In genomic region chr4:124701052-124701845, GRCm38 (mm10) we compare ENCODE assay signal across 8 mouse cellular contexts. TPM values are rescaled to one million over a fixed set of nuclear protein-coding genes. Genes with fewer than 3 reads are reported as not detected.
DNase-seq lines count a peak whose midpoint lies in the region; ATAC-seq lines count a peak whose summit lies in the region.

No protein-coding gene starts in this region.

- H3K4me2 ChIP-seq in heart, embryonic 14.5 days (ENCODE audit: low read length) = peak overlapping the region; percentile 84
- peak overlapping the region; percentile 100 for H3K4me2 ChIP-seq in liver, embryonic 12.5 days

- peaks cover 33 to 50% of the 10 kb centered on the region in 2 experiments for H3K4me1 ChIP-seq in heart, embryonic 14.5 days (ENCODE audit: control insufficient read depth in 2 of 2, insufficient read depth in 2 of 2, low read length in 2 of 2)
- H3K4me1 ChIP-seq in liver, embryonic 12.5 days = peaks cover 78% of the 10 kb centered on the region

- H3K4me3 ChIP-seq in heart, embryonic 14.5 days (ENCODE audit: control insufficient read depth in 1 of 2, insufficient read depth in 1 of 2, low read depth in 1 of 2, low read length in 2 of 2) = peak overlapping the region; percentile 70 to 76
- H3K4me3 ChIP-seq in liver, embryonic 12.5 days = peak overlapping the region; percentile 81

- no peaks in the 10 kb centered on the region for H3K9me3 ChIP-seq in heart, embryonic 14.5 days (ENCODE audit: control insufficient read depth, low read length)
- H3K9me3 ChIP-seq in liver, embryonic 12.5 days (replicated peaks) = no peaks in the 10 kb centered on the region

- under 1% methylated on average over 22 of the region's 22 CpGs for WGBS in heart, embryonic 14.5 days
- 5% methylated on average over 22 of the region's 22 CpGs for WGBS in liver, embryonic 12.5 days (ENCODE audit: insufficient replicate concordance)

- peaks cover 9% of the 10 kb centered on the region; the same call in 1 of the 2 replicates for H3K36me3 ChIP-seq in heart, embryonic 14.5 days (ENCODE audit: control insufficient read depth, insufficient read depth, low read length)
- peaks cover 9% of the 10 kb centered on the region for H3K36me3 ChIP-seq in liver, embryonic 12.5 days

- peak overlapping the region; percentile 90 for H3K9ac ChIP-seq in heart, embryonic 14.5 days (ENCODE audit: low read length)
- H3K9ac ChIP-seq in liver, embryonic 12.5 days = peak overlapping the region; percentile 91

- peak overlapping the region; percentile 50 to 74 for H3K27ac ChIP-seq in heart, embryonic 14.5 days (replicated peaks in 1 of 2; ENCODE audit: control insufficient read depth in 1 of 2, insufficient read depth in 1 of 2, low read depth in 2 of 2, low read length in 2 of 2)
- H3K27ac ChIP-seq in liver, embryonic 12.5 days = peak overlapping the region; percentile 82

- H3K27me3 ChIP-seq in heart, embryonic 14.5 days (ENCODE audit: control insufficient read depth, insufficient read depth, low read length) = no peaks in the 10 kb centered on the region
- peaks cover 6% of the 10 kb centered on the region for H3K27me3 ChIP-seq in liver, embryonic 12.5 days (replicated peaks)

- ATAC-seq in heart, embryonic 14.5 days (ENCODE audit: insufficient number of reproducible peaks, insufficient read depth, low FRiP score, low read depth) = 0 out of 2 replicates have a peak, but pooled peaks have one; percentile 23
- peak; percentile 0; the same call in 1 of the 2 replicates for ATAC-seq in liver, embryonic 12.5 days
- peak; percentile 11; the same call in 1 of the 2 replicates for ATAC-seq in neutrophil, adult 5-6 weeks (ENCODE audit: extremely low read depth, insufficient number of reproducible peaks, low FRiP score, poor library complexity, severe bottlenecking)

- DNase-seq in spleen, postnatal 36 days (ENCODE audit: low spot score in 2 of 2) = peak; percentile 51
- DNase-seq in spleen, adult 12 weeks (ENCODE audit: low spot score) = no peak
- peak; percentile 48 for DNase-seq in embryo, embryonic 9.5 days (ENCODE audit: extremely low spot score)
- DNase-seq in urinary bladder, postnatal 14 days (ENCODE audit: low spot score) = no peak
- DNase-seq in urinary bladder, postnatal 10 days (ENCODE audit: low spot score) = no peak

RNA-seq across cellular contexts. Expression of gene Fhl3, which starts 0.7 kb away (rescaled TPM):
- polyA plus RNA-seq in heart, embryonic 14.5 days (2014; fragmentation: Nextera tagmentation; extraction: Ambion mirVana) = 6.8 and 7.0 TPM in 2 replicates
- 3.5 and 3.7 TPM in 2 replicates for polyA plus RNA-seq in liver, embryonic 12.5 days (2016; fragmentation: Nextera tagmentation; extraction: Ambion mirVana)
- 9.7 and 12.0 TPM in 2 replicates for total RNA-seq in neutrophil, adult 5-6 weeks (2017)

RNA-seq across cellular contexts. Expression of gene Utp11, which starts 7.8 kb away (rescaled TPM):
- 38.8 and 42.5 TPM in 2 replicates for polyA plus RNA-seq in heart, embryonic 14.5 days (2014; fragmentation: Nextera tagmentation; extraction: Ambion mirVana)
- 51.4 and 51.5 TPM in 2 replicates for polyA plus RNA-seq in liver, embryonic 12.5 days (2016; fragmentation: Nextera tagmentation; extraction: Ambion mirVana)
- 35.6 and 46.1 TPM in 2 replicates for total RNA-seq in neutrophil, adult 5-6 weeks (2017)

RNA-seq across cellular contexts. Expression of gene Sf3a3, which starts 13.3 kb away (rescaled TPM):
- polyA plus RNA-seq in heart, embryonic 14.5 days (2014; fragmentation: Nextera tagmentation; extraction: Ambion mirVana) = 73.4 and 73.5 TPM in 2 replicates
- polyA plus RNA-seq in liver, embryonic 12.5 days (2016; fragmentation: Nextera tagmentation; extraction: Ambion mirVana) = 116 and 121 TPM in 2 replicates
- 66.7 and 71.5 TPM in 2 replicates for total RNA-seq in neutrophil, adult 5-6 weeks (2017)

RNA-seq across cellular contexts. Expression of gene Inpp5b, which starts 40.4 kb away (rescaled TPM):
- 17.3 and 18.6 TPM in 2 replicates for polyA plus RNA-seq in heart, embryonic 14.5 days (2014; fragmentation: Nextera tagmentation; extraction: Ambion mirVana)
- 49.7 and 50.3 TPM in 2 replicates for polyA plus RNA-seq in liver, embryonic 12.5 days (2016; fragmentation: Nextera tagmentation; extraction: Ambion mirVana)
- 26.2 and 27.1 TPM in 2 replicates for total RNA-seq in neutrophil, adult 5-6 weeks (2017)

RNA-seq across cellular contexts. Expression of gene Pou3f1, which starts 44.6 kb away (rescaled TPM):
- polyA plus RNA-seq in heart, embryonic 14.5 days (2014; fragmentation: Nextera tagmentation; extraction: Ambion mirVana) = 0.19 and 0.20 TPM in 2 replicates
- 0.02 and 0.22 TPM in 2 replicates for polyA plus RNA-seq in liver, embryonic 12.5 days (2016; fragmentation: Nextera tagmentation; extraction: Ambion mirVana)
- not detected in 2 replicates for total RNA-seq in neutrophil, adult 5-6 weeks (2017)

Comparison
In these comparisons a context has a peak if more than half of its experiments do, and no peak if none do; other contexts are left out.
1. DNase-seq: peak in spleen, postnatal 36 days (2 of 2) and embryo, embryonic 9.5 days (single experiment); none in spleen, adult 12 weeks (single experiment), urinary bladder, postnatal 14 days (single experiment) and urinary bladder, postnatal 10 days (single experiment).
2. Peak in every context shown above with its lines, with median percentiles within 50 percentile points of each other: ATAC-seq.